Mouse (Mus musculus) embryonic facial prominence, embryonic 14.5 days (tissue): ENCODE measurements around the gene Dmkn. TPM values are rescaled to one million over a fixed set of nuclear protein-coding genes. Genes with fewer than 3 reads are reported as not detected.

ENCODE experiments used
- polyA plus RNA-seq: library from polyadenylated mRNA; unstranded; fragments of >200 nt; fragmentation: Nextera tagmentation; extraction: Ambion mirVana; gene quantifications from 2 replicates; pipeline ENCODE4 v1.2.1, GENCODE M21; 2014

Gene Dmkn
- polyA plus RNA-seq, 1 experiment from 2014 or later = 159 TPM

Other genes with a start within 250 kb of the Dmkn start
- 9.7 and 10.9 TPM in 2 replicates for gene Arhgap33, start 228.7 kb upstream of the Dmkn start, polyA plus RNA-seq
- 16.8 and 20.4 TPM in 2 replicates for gene Hspb6, start 211.6 kb upstream of the Dmkn start, polyA plus RNA-seq
- 8.1 and 9.9 TPM in 2 replicates for gene Proser3, start 211.5 kb upstream of the Dmkn start, polyA plus RNA-seq
- gene Lin37, start 203.9 kb upstream of the Dmkn start, polyA plus RNA-seq = 45.7 and 50.5 TPM in 2 replicates
- 85.4 and 88.0 TPM in 2 replicates for gene U2af1l4, start 200.5 kb upstream of the Dmkn start, polyA plus RNA-seq
- gene Gm49396, start 200.4 kb upstream of the Dmkn start, polyA plus RNA-seq = 4.7 and 5.1 TPM in 2 replicates
- 108 and 113 TPM in 2 replicates for gene Psenen, start 200.1 kb upstream of the Dmkn start, polyA plus RNA-seq
- gene Igflr1, start 198.3 kb upstream of the Dmkn start, polyA plus RNA-seq = 2.1 and 2.9 TPM in 2 replicates
- gene Kmt2b, start 175.0 kb upstream of the Dmkn start, polyA plus RNA-seq = 11.7 and 13.3 TPM in 2 replicates
- gene Zbtb32, start 164.8 kb upstream of the Dmkn start, polyA plus RNA-seq = 0.26 and 0.45 TPM in 2 replicates
- 0.39 and 0.47 TPM in 2 replicates for gene Upk1a, start 150.9 kb upstream of the Dmkn start, polyA plus RNA-seq
- gene Cox6b1, start 137.6 kb upstream of the Dmkn start, polyA plus RNA-seq = 860 and 1,015 TPM in 2 replicates
- gene Etv2, start 127.9 kb upstream of the Dmkn start, polyA plus RNA-seq = not detected in 2 replicates
- 93.1 and 106 TPM in 2 replicates for gene Rbm42, start 113.4 kb upstream of the Dmkn start, polyA plus RNA-seq
- gene Haus5, start 98.8 kb upstream of the Dmkn start, polyA plus RNA-seq = 30.7 and 35.0 TPM in 2 replicates
- gene Pmis2, start 92.2 kb upstream of the Dmkn start, polyA plus RNA-seq = not detected in 2 replicates
- 0.37 and 0.46 TPM in 2 replicates for gene 2200002J24Rik, start 64.8 kb upstream of the Dmkn start, polyA plus RNA-seq
- 0.32 and 0.54 TPM in 2 replicates for gene Atp4a, start 51.5 kb upstream of the Dmkn start, polyA plus RNA-seq
- 212 and 214 TPM in 2 replicates for gene Tmem147, start 34.2 kb upstream of the Dmkn start, polyA plus RNA-seq
- 0.33 and 0.38 TPM in 2 replicates for gene Gapdhs, start 20.1 kb upstream of the Dmkn start, polyA plus RNA-seq
- 12.4 and 33.7 TPM in 2 replicates for gene Sbsn, start 12.3 kb upstream of the Dmkn start, polyA plus RNA-seq
- gene Krtdap, start 24.1 kb downstream of the Dmkn start, polyA plus RNA-seq = 428 and 557 TPM in 2 replicates
- gene Ffar2, start 60.0 kb downstream of the Dmkn start, polyA plus RNA-seq = 0.14 and 0.46 TPM in 2 replicates
- not detected in 2 replicates for gene Ffar3, start 92.4 kb downstream of the Dmkn start, polyA plus RNA-seq
- not detected in 2 replicates for gene Ffar1, start 97.8 kb downstream of the Dmkn start, polyA plus RNA-seq
- 0.22 TPM in 1 of 2 replicates, not detected in the other for gene Cd22, start 116.6 kb downstream of the Dmkn start, polyA plus RNA-seq
- 1.3 and 1.4 TPM in 2 replicates for gene Mag, start 151.1 kb downstream of the Dmkn start, polyA plus RNA-seq
- 0.97 TPM in 1 of 2 replicates, not detected in the other for gene Hamp2, start 160.9 kb downstream of the Dmkn start, polyA plus RNA-seq
- gene Hamp, start 180.3 kb downstream of the Dmkn start, polyA plus RNA-seq = not detected in 2 replicates
- 18.3 and 23.8 TPM in 2 replicates for gene Usf2, start 193.0 kb downstream of the Dmkn start, polyA plus RNA-seq
- gene Lsr, start 209.7 kb downstream of the Dmkn start, polyA plus RNA-seq = 22.7 and 26.0 TPM in 2 replicates
- gene Fam187b, start 210.0 kb downstream of the Dmkn start, polyA plus RNA-seq = 1.6 and 2.3 TPM in 2 replicates